Mouse (Mus musculus) stomach, embryonic 15.5 days (tissue): ENCODE data around the gene Manf. TPM values are rescaled to one million over a fixed set of nuclear protein-coding genes. Genes with fewer than 3 reads are reported as not detected.

Experiments used
- ATAC-seq: fragments of 200-750 bp; cut with Nextera tagmentation; 2 replicates; pipeline ENCODE4 v1.8.0; 2017; ENCODE audit warnings: low read depth, moderate number of reproducible peaks, moderate TSS enrichment; ENCODE audit not compliant: insufficient read depth, low FRiP score
- H3K27ac ChIP-seq: fragments of 300-500 bp; sonication (generic); 2 replicates; pipeline ENCODE4 v1.5.1; 2015; ENCODE audit warnings: mild to moderate bottlenecking, inconsistent platforms
- H3K27me3 ChIP-seq: fragments of 300-500 bp; sonication (generic); replicated peaks from 2 replicates; pipeline ENCODE4 v1.6.1; 2015; ENCODE audit warnings: inconsistent platforms
- H3K36me3 ChIP-seq: fragments of 300-500 bp; sonication (generic); 2 replicates; pipeline ENCODE4 v1.6.1; 2015; ENCODE audit warnings: inconsistent platforms
- H3K4me1 ChIP-seq: fragments of 300-500 bp; sonication (generic); 2 replicates; pipeline ENCODE4 v1.6.1; 2015; ENCODE audit warnings: inconsistent platforms
- H3K4me2 ChIP-seq: fragments of 300-500 bp; sonication (generic); 2 replicates; pipeline ENCODE4 v1.6.1; 2015; ENCODE audit warnings: mild to moderate bottlenecking, inconsistent platforms
- H3K4me3 ChIP-seq: fragments of 300-500 bp; sonication (generic); replicated peaks from 2 replicates; pipeline ENCODE4 v1.5.1; 2015; ENCODE audit warnings: inconsistent platforms
- H3K9ac ChIP-seq: fragments of 300-500 bp; sonication (generic); 2 replicates; pipeline ENCODE4 v1.6.1; 2015; ENCODE audit warnings: inconsistent platforms
- H3K9me3 ChIP-seq: fragments of 300-500 bp; sonication (generic); 2 replicates; pipeline ENCODE4 v1.6.1; 2016; ENCODE audit warnings: inconsistent platforms
- WGBS: fragments of 180-500 bp; shearing (Covaris S2); methylation state at CpG from one replicate; pipeline ENCODE4 v1.1.7; 2015; 5-methylcytosine and 5-hydroxymethylcytosine counted together
- polyA plus RNA-seq: library from polyadenylated mRNA; unstranded; fragments of >200 nt; fragmentation: Nextera tagmentation; extraction: Ambion mirVana; gene quantifications from 2 replicates; pipeline ENCODE4 v1.2.1, GENCODE M21; 2015

Gene Manf
- polyA plus RNA-seq, 1 experiment from 2014 or later = 349 TPM

DNA sequence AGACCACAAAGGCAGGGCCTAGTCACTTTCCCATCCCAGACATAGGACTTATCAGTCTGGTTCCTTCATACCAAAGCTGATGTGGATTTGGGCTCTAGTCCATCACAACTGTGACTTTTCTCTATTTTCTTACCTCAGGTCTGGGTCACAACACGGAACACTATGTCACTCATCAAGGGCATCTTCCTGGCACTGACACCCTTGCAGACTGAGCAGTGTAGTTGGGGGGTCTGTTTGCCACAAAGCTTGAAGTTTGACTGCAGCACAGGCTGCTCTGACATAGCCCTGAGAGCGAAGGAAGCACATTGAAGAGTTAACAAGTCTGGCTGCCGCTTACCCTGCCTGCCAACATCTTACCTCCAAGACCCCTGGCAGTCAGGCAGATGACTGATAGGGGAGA lies 8.7 kb downstream of the Manf start:
- Histone ChIP-seq H3K36me3 (peaks cover 29% of the 10 kb centered on the region), H3K4me3 (no peak overlapping the region), H3K27ac (no peak overlapping the region), H3K4me1 (peaks cover 38% of the 10 kb centered on the region), H3K27me3 (no peaks in the 10 kb centered on the region), H3K4me2 (peak overlapping the region; percentile 34; the same call in 1 of the 2 replicates), H3K9ac (no peak overlapping the region), H3K9me3 (no peaks in the 10 kb centered on the region)
- WGBS = 73% methylated on average over 3 of the region's 3 CpGs
- no peak for ATAC-seq

DNA sequence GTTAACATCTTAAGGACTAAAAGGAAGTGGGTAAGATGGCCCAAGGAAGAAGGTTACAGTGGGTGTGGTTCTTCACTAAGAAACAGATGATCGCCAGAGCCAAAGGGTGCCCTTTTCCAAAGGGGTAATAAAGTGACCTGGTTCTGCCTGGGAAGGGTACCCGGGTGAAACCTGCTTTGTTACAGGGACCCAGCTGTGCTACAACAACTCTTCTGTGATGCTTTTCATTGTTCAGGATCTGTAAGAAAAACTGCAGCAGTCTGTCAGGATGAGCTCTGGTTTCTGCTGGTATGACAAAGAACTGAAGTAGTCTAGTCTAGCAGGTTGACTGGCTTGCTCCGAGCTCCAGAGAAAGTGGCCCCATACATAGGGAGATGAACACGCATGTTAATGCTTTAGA lies 9.6 kb downstream of the Manf start:
- H3K27ac ChIP-seq = no peak overlapping the region
- 66% methylated on average over 4 of the region's 4 CpGs for WGBS
- no peak overlapping the region for H3K9ac ChIP-seq
- no peak for ATAC-seq
- H3K4me1 ChIP-seq = peaks cover 32% of the 10 kb centered on the region
- H3K9me3 ChIP-seq = no peaks in the 10 kb centered on the region
- no peak overlapping the region for H3K4me3 ChIP-seq
- H3K36me3 ChIP-seq = peaks cover 33% of the 10 kb centered on the region
- H3K27me3 ChIP-seq = no peaks in the 10 kb centered on the region
- H3K4me2 ChIP-seq = no peak overlapping the region

DNA sequence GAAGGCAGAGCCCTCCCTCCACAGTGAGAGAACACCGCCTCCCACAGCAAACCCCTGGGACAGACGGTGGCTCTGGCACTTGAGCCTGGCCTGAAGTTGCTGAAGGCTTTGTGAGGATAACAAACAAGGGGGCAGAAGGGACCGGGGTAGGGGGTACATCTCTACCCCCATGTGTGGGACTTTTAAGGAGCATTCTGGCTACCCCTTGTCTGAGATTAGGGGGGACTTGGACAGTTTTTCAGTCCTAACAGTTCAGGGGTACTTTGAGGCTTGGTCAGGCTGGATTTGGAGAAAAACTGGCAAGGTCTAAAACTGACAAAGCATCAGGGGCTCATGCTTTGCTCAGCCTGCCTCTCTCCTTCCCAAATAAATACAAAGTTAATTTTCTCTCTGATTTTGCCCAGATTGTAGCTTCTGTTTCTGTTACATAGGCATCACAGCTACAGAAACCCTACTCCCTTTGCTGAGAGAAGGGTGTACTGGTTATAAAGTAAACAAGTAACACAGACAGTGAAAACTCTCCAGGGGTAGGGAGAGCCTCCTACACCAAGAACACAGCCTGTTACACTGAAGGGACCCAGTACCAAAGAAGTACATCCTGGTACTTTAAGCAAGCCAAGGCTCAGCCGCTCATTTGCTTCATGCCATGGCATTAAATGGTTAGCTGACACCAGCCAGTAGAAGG lies 10.6 kb downstream of the Manf start:
- H3K36me3 ChIP-seq = peaks cover 34% of the 10 kb centered on the region
- H3K4me1 ChIP-seq = peaks cover 32% of the 10 kb centered on the region
- no peak overlapping the region for H3K4me2 ChIP-seq
- WGBS = 67% methylated on average over 4 of the region's 4 CpGs
- H3K27me3 ChIP-seq = no peaks in the 10 kb centered on the region
- no peak overlapping the region for H3K9ac ChIP-seq
- H3K9me3 ChIP-seq = no peaks in the 10 kb centered on the region
- no peak overlapping the region for H3K27ac ChIP-seq
- ATAC-seq = no peak
- H3K4me3 ChIP-seq = no peak overlapping the region

GRCm38 (mm10) chr9:106879471-106879870 lies 12.3 kb downstream of the Manf start:
- Histone ChIP-seq H3K9me3 (no peaks in the 10 kb centered on the region), H3K4me1 (peaks cover 18% of the 10 kb centered on the region), H3K9ac (no peak overlapping the region), H3K27ac (0 out of 2 replicates have a peak overlapping the region, but pooled peaks have one; percentile 4), H3K4me2 (no peak overlapping the region), H3K4me3 (no peak overlapping the region), H3K27me3 (no peaks in the 10 kb centered on the region), H3K36me3 (peaks cover 40% of the 10 kb centered on the region)
- no peak for ATAC-seq
- WGBS = 83% methylated on average over 4 of the region's 4 CpGs

- Histone ChIP-seq H3K4me1 (no peaks in the 10 kb centered on the region), H3K36me3 (peaks cover 42% of the 10 kb centered on the region), H3K9me3 (no peaks in the 10 kb centered on the region), H3K4me2 (no peak overlapping the region), H3K9ac (no peak overlapping the region), H3K27ac (no peak overlapping the region), H3K4me3 (no peak overlapping the region), H3K27me3 (no peaks in the 10 kb centered on the region)
- 95% methylated on average over 3 of the region's 3 CpGs for WGBS
- no peak for ATAC-seq
Observed at GRCm38 (mm10) chr9:106876666-106877065, 15.1 kb downstream of the Manf start.

- no peaks in the 10 kb centered on the region for H3K27me3 ChIP-seq
- no peak overlapping the region for H3K4me3 ChIP-seq
- peaks cover 30% of the 10 kb centered on the region; the same call in 1 of the 2 replicates for H3K36me3 ChIP-seq
- 73% methylated on average over 5 of the region's 5 CpGs for WGBS
- no peak overlapping the region for H3K27ac ChIP-seq
- no peak for ATAC-seq
- H3K4me2 ChIP-seq = no peak overlapping the region
- H3K9me3 ChIP-seq = no peaks in the 10 kb centered on the region
- no peaks in the 10 kb centered on the region for H3K4me1 ChIP-seq
- H3K9ac ChIP-seq = no peak overlapping the region
Observed at GRCm38 (mm10) chr9:106874216-106874615, 17.6 kb downstream of the Manf start.

DNA sequence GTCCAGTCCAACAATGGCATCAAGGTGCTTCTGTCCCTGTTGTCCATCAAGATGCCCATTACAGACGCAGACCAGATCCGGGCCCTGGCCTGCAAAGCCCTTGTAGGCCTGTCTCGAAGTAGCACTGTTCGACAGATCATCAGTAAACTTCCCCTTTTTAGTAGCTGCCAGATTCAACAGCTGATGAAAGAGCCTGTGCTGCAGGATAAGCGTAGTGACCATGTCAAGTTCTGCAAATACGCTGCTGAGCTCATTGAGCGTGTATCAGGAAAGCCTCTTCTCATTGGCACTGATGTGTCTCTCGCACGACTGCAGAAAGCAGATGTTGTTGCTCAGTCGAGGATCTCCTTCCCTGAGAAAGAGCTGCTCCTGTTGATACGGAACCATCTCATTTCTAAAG lies 33.7 kb downstream of the Manf start:
- no peak for ATAC-seq
- Histone ChIP-seq H3K27me3 (no peaks in the 10 kb centered on the region), H3K27ac (no peak overlapping the region), H3K9ac (no peak overlapping the region), H3K4me2 (no peak overlapping the region), H3K36me3 (peaks cover 35% of the 10 kb centered on the region), H3K9me3 (no peaks in the 10 kb centered on the region), H3K4me3 (no peak overlapping the region), H3K4me1 (no peaks in the 10 kb centered on the region)
- WGBS = 84% methylated on average over 11 of the region's 11 CpGs

GRCm38 (mm10) chr9:106856664-106857063 lies 35.1 kb downstream of the Manf start:
- Histone ChIP-seq H3K4me3 (no peak overlapping the region), H3K9me3 (no peaks in the 10 kb centered on the region), H3K27ac (no peak overlapping the region), H3K4me1 (no peaks in the 10 kb centered on the region), H3K27me3 (no peaks in the 10 kb centered on the region), H3K36me3 (peaks cover 34% of the 10 kb centered on the region), H3K9ac (no peak overlapping the region), H3K4me2 (no peak overlapping the region)
- 86% methylated on average over 3 of the region's 3 CpGs for WGBS
- ATAC-seq = no peak

- WGBS = 93% methylated on average over 6 of the region's 6 CpGs
- Histone ChIP-seq H3K27me3 (no peaks in the 10 kb centered on the region), H3K36me3 (peaks cover 37% of the 10 kb centered on the region), H3K9ac (no peak overlapping the region), H3K27ac (no peak overlapping the region), H3K4me2 (no peak overlapping the region), H3K4me1 (no peaks in the 10 kb centered on the region), H3K4me3 (no peak overlapping the region), H3K9me3 (no peaks in the 10 kb centered on the region)
- ATAC-seq = no peak
Observed at GRCm38 (mm10) chr9:106842800-106843199, 49.0 kb downstream of the Manf start.

DNA sequence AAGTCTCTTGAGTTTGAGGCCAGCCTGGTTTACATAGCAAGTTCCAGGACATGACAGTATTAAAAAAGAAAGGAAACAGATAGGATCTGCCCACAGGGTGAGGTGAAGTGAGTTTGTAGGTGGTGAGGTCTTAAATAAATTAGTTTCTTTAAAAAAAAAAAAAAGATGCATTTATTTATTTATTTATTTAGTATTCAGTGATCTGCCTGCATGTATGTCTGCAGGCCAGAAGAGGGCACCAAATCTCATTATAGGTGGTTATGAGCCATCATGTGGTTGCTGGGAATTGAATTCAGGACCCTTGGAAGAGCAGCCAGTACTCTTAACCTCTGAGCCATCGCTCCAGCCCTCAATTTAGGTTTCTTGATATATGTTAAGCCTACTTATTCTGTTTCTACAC lies 51.2 kb downstream of the Manf start:
- Histone ChIP-seq H3K27ac (no peak overlapping the region), H3K4me3 (no peak overlapping the region), H3K4me1 (no peaks in the 10 kb centered on the region), H3K36me3 (peaks cover 41% of the 10 kb centered on the region), H3K9ac (no peak overlapping the region), H3K27me3 (no peaks in the 10 kb centered on the region), H3K9me3 (no peaks in the 10 kb centered on the region), H3K4me2 (no peak overlapping the region)
- 100% methylated on average over 1 of the region's 1 CpGs for WGBS
- ATAC-seq = no peak

DNA sequence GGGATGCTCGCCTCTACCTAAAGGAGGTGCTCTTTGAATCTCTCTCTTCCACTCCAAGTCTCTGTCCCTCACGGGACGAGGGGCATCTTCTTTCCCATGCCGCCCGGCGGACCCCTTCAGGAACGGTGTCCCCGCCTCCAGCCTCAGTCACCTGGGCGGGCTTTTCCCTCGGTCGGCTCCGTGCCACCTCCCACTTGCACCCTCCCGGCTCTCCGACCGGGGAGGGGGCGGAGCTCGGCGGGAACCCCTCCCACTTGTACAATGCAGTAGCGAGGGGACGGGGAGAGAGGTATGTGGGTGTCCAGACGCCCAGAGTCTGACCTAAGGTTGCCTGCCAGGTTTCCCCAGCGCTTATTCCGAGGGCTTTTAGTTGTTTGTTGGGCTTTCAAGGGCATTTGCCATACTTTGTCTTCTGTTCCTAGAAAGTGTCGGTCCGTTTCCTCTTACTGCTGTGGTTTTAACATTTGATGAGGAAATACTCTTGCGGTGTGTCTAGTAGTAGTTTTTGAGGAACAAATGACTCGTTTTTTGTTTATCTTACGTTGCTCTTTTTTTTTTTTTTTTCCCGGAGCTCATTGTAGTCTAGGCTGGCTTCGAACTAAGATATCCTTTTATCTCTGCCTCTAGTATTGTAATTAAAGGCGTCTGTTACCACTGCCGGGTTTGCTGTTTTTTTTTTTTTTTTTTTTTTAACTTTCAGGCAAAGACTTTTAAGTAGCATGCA lies 69.2 kb downstream of the Manf start:
- Histone ChIP-seq H3K27ac (peak overlapping the region; percentile 93), H3K4me3 (peak overlapping the region; percentile 100), H3K27me3 (no peaks in the 10 kb centered on the region), H3K9me3 (no peaks in the 10 kb centered on the region), H3K36me3 (no peaks in the 10 kb centered on the region), H3K4me1 (no peaks in the 10 kb centered on the region), H3K4me2 (peak overlapping the region; percentile 80), H3K9ac (peak overlapping the region; percentile 68)
- ATAC-seq = peak; percentile 88
- 1% methylated on average over 32 of the region's 32 CpGs for WGBS

GRCm38 (mm10) chr9:106821618-106822380 lies 70.0 kb downstream of the Manf start, which contains the start of gene Dcaf1:
Gene Dcaf1 (plus strand): TSS chr9:106821874.
- Histone ChIP-seq H3K9me3 (no peaks in the 10 kb centered on the region), H3K9ac (peak within 1 kb of the TSS; percentile 68), H3K27ac (peak within 1 kb of the TSS; percentile 93), H3K4me3 (peak within 1 kb of the TSS; percentile 100), H3K4me1 (no peaks in the 10 kb centered on the region), H3K36me3 (no peaks in the 10 kb centered on the region), H3K4me2 (peak within 1 kb of the TSS; percentile 80), H3K27me3 (no peaks in the 10 kb centered on the region)
- under 1% methylated on average over 68 of the region's 71 CpGs for WGBS
- ATAC-seq = peak; percentile 97
